Mouse (Mus musculus) limb, embryonic 10.5 days (tissue): ENCODE results near the gene Mc1r. TPM values are rescaled to one million over a fixed set of nuclear protein-coding genes. Genes with fewer than 3 reads are reported as not detected.
"Not testable (repeated sequence)": the region's sequence is repeated elsewhere in the genome, so short reads cannot be mapped to it uniquely, and the experiment has no call there.

ENCODE experiments used
- DNase-seq: peaks from one replicate; pipeline ENCODE4 v3.0.0-alpha.2; 2017; ENCODE audit warnings: low spot score
- H3K27ac ChIP-seq: fragments of 300-500 bp; sonication (generic); 2 replicates; pipeline ENCODE4 v1.5.1; 2016; ENCODE audit warnings: mild to moderate bottlenecking
- H3K27me3 ChIP-seq: fragments of 300-500 bp; sonication (generic); 2 replicates; pipeline ENCODE4 v1.6.1; 2016; ENCODE audit warnings: low read depth, mild to moderate bottlenecking; ENCODE audit not compliant: poor library complexity, severe bottlenecking
- H3K36me3 ChIP-seq: fragments of 300-500 bp; sonication (generic); 2 replicates; pipeline ENCODE4 v1.6.1; 2016; ENCODE audit warnings: mild to moderate bottlenecking, moderate library complexity
- H3K4me1 ChIP-seq: fragments of 300-500 bp; sonication (generic); 2 replicates; pipeline ENCODE4 v1.6.1; 2016
- H3K4me3 ChIP-seq: fragments of 300-500 bp; sonication (generic); 2 replicates; pipeline ENCODE4 v1.5.1; 2016; ENCODE audit warnings: mild to moderate bottlenecking, moderate library complexity
- H3K9me3 ChIP-seq: fragments of 300-500 bp; sonication (generic); replicated peaks from 2 replicates; pipeline ENCODE4 v1.6.1; 2016; ENCODE audit warnings: mild to moderate bottlenecking
- WGBS: fragments of 180-500 bp; shearing (Covaris S2); methylation state at CpG from one replicate; pipeline ENCODE4 v1.1.7; 2016; 5-methylcytosine and 5-hydroxymethylcytosine counted together
- polyA plus RNA-seq: library from polyadenylated mRNA; unstranded; fragments of >200 nt; fragmentation: Nextera tagmentation; extraction: Ambion mirVana; gene quantifications from 2 replicates; pipeline ENCODE4 v1.2.1, GENCODE M21; 2016

Gene Mc1r
- polyA plus RNA-seq, 1 experiment from 2014 or later = not detected

GRCm38 (mm10) chr8:123428343-123428893, 21.5 kb downstream of the Mc1r start:
- no peaks in the 10 kb centered on the region for H3K4me1 ChIP-seq

GRCm38 (mm10) chr8:123428939-123429721, 22.2 kb downstream of the Mc1r start:
- WGBS = 96% methylated on average over 23 of the region's 23 CpGs
- H3K9me3 ChIP-seq = peaks cover 42% of the 10 kb centered on the region

More at GRCm38 (mm10) chr8:123428343-123428893, 21.5 kb downstream of the Mc1r start:
- DNase-seq = no peak
- 97% methylated on average over 29 of the region's 29 CpGs for WGBS
- no peak overlapping the region for H3K27ac ChIP-seq
- H3K36me3 ChIP-seq = no peaks in the 10 kb centered on the region
- H3K27me3 ChIP-seq = no peaks in the 10 kb centered on the region
- peaks cover 42% of the 10 kb centered on the region for H3K9me3 ChIP-seq
- H3K4me3 ChIP-seq = no peak overlapping the region

GRCm38 (mm10) chr8:123429722-123430013, 22.8 kb downstream of the Mc1r start:
- H3K4me1 ChIP-seq, H3K36me3 ChIP-seq, H3K27ac ChIP-seq, H3K4me3 ChIP-seq, H3K27me3 ChIP-seq, DNase-seq: not testable (repeated sequence)
- WGBS = 96% methylated on average over 15 of the region's 15 CpGs
- peaks cover 42% of the 10 kb centered on the region for H3K9me3 ChIP-seq

More at GRCm38 (mm10) chr8:123428939-123429721, 22.2 kb downstream of the Mc1r start:
- H3K4me3 ChIP-seq = no peak overlapping the region
- H3K27me3 ChIP-seq = no peaks in the 10 kb centered on the region
- H3K4me1 ChIP-seq = no peaks in the 10 kb centered on the region
- no peak for DNase-seq
- H3K27ac ChIP-seq = no peak overlapping the region
- H3K36me3 ChIP-seq = no peaks in the 10 kb centered on the region

- H3K27me3 ChIP-seq, H3K36me3 ChIP-seq, H3K4me1 ChIP-seq, DNase-seq, H3K27ac ChIP-seq, H3K4me3 ChIP-seq: not testable (repeated sequence)
- H3K9me3 ChIP-seq = peaks cover 42% of the 10 kb centered on the region
- WGBS = 90% methylated on average over 8 of the region's 8 CpGs
Measured at GRCm38 (mm10) chr8:123430936-123431335, 24.0 kb downstream of the Mc1r start.

DNA sequence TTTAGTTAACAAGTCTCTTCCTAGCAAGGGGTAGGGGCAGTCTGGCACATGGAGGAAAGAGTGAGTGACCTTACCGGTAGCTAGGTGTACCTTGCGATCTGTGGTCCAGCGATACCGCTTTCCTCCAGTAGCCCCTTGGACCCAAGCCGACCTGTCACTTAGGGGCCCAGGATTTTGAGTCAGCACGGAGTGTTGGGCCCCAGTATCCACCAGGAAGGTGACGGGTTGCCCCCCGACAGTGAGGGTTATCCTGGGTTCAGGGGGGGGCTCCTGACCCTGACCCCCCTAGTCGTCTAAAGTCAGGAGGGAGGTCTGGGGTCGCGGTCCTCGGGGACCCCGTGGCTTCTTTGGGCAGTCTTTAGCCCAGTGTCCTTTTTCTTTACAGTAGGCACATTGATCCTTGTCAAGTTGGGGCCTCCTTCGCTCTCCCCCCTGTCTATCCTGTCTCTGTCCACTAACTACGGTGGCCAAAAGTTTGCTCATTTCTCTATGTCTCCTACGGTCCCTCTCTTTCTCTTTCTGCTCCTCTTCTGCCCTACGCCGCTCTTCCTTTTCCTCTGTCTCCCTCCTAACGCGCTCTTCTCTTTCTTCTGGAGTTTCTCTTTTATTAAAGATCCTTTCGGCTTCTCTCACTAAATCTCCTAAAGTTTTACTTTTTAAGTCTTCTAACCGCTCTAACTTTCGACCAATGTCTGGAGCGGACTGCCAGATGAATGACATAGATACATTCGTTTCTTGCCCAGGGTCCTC, 24.9 kb downstream of the Mc1r start:
- H3K27me3 ChIP-seq = no peaks in the 10 kb centered on the region
- no peaks in the 10 kb centered on the region for H3K36me3 ChIP-seq
- no peaks in the 10 kb centered on the region for H3K4me1 ChIP-seq
- peaks cover 42% of the 10 kb centered on the region for H3K9me3 ChIP-seq
- DNase-seq = no peak
- H3K4me3 ChIP-seq = no peak overlapping the region
- WGBS = 97% methylated on average over 25 of the region's 25 CpGs
- no peak overlapping the region for H3K27ac ChIP-seq

- Histone ChIP-seq H3K4me1 (no peaks in the 10 kb centered on the region), H3K4me3 (no peak overlapping the region), H3K9me3 (peaks cover 36% of the 10 kb centered on the region), H3K27ac (no peak overlapping the region), H3K27me3 (no peaks in the 10 kb centered on the region), H3K36me3 (no peaks in the 10 kb centered on the region)
- 95% methylated on average over 16 of the region's 16 CpGs for WGBS
- no peak for DNase-seq
Measured at GRCm38 (mm10) chr8:123432381-123432780, 25.5 kb downstream of the Mc1r start.

DNA sequence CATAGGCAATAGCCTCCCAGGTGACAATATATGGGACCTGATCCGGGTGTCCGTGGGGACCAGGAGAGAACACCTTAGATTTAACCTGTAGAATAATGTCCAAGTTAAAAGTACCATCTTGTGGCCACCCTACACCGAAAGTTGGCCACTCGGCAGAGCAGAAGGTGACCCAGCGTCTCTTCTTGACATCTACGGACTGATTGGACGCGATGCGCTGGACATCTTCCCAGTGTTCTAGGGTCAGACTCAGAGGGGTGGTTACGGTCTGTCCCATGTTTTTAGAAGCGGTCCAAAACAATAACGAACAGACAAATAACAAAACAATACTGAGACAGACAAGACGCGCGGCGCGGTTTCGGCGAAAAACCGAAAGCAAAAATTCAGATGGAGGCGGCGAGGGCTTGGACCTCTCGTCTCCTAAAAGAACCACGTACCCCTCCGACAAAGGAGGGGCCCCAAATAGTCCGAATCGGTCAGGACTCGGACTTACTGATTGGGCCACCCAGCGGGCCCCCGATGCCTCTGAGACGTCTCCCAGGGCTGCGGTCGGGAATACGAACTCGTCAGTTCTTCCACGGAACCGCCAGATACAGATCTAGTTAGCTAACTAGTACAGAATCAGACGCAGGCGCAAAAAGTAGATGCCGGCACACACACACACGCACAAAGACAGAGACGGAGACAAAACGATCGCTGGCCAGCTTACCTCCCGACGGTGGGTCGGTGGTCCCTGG, 26.5 kb downstream of the Mc1r start:
- H3K27ac ChIP-seq, H3K36me3 ChIP-seq, DNase-seq, H3K27me3 ChIP-seq, H3K4me3 ChIP-seq, H3K4me1 ChIP-seq: not testable (repeated sequence)
- 97% methylated on average over 47 of the region's 47 CpGs for WGBS
- peaks cover 26% of the 10 kb centered on the region for H3K9me3 ChIP-seq

GRCm38 (mm10) chr8:123441788-123442187, 34.9 kb downstream of the Mc1r start:
- no peak overlapping the region for H3K27ac ChIP-seq
- H3K9me3 ChIP-seq = no peaks in the 10 kb centered on the region
- 96% methylated on average over 2 of the region's 2 CpGs for WGBS

DNA sequence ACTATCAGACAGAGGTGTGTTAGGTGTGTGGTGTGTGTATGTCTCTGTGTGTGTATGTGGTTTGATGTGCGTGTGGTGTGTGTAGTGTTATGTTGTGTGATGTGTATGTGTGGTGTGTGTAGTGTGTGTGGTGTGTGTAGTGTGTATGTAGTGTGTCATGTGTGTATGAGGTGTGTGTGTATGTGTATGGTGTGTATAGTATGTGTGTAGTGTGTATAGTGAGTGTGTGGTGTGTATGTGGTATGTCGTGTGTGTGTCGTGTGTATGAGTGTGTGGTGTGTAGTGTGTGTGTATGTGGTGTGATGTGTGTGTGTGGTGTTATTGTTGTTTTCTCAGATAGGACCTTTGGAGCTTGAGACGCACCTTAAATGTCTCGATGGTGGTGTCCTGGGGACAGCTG, 35.4 kb downstream of the Mc1r start:
- H3K4me1 ChIP-seq = peaks cover 13% of the 10 kb centered on the region
- 78% methylated on average over 5 of the region's 5 CpGs for WGBS
- no peaks in the 10 kb centered on the region for H3K27me3 ChIP-seq
- H3K36me3 ChIP-seq = peaks cover 19% of the 10 kb centered on the region
- H3K27ac ChIP-seq = peak overlapping the region; percentile 96; the same call in 1 of the 2 replicates
- no peak for DNase-seq
- H3K4me3 ChIP-seq = peak overlapping the region; percentile 76
- H3K9me3 ChIP-seq = no peaks in the 10 kb centered on the region

More at GRCm38 (mm10) chr8:123441788-123442187, 34.9 kb downstream of the Mc1r start:
- Histone ChIP-seq H3K27me3 (no peaks in the 10 kb centered on the region), H3K4me1 (peaks cover 13% of the 10 kb centered on the region), H3K36me3 (peaks cover 14% of the 10 kb centered on the region), H3K4me3 (no peak overlapping the region)
- DNase-seq = no peak

DNA sequence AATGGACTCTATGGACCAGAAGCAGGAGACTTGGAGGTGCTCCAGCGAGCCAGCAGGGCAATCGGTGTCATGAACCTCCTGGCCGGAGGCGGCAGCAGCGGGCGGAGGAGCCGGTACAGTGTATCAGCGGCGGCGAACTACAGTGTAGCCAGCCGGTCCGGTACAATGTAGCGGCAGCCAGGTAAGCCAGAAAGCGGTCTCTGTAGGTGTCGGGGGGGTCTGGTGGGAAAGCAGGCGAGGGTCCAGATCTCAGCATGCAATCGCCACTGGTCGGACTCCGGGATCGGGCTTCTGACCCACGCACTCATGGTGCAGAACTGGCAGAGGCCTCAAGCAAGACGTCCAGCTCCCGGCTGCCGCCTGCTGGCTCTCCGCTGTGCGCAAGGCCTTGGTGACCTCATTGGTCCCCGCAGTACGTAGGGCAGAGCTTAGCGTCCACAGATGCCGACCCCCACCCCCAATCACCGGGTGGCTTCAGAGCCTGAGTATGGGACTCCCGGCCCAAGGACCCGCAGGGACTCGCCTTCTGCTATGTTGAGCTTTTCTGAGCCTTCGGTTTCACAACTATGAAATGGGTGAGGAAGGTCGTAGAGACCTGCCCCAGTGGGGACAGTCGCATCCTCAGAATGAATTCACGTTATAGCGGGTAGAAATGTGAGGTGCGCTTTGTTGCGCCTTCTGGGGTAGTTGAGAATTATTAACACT, 36.1 kb downstream of the Mc1r start:
- DNase-seq = peak; percentile 93
- Histone ChIP-seq H3K4me1 (peaks cover 13% of the 10 kb centered on the region), H3K27ac (peak overlapping the region; percentile 96), H3K36me3 (peaks cover 23% of the 10 kb centered on the region), H3K9me3 (no peaks in the 10 kb centered on the region), H3K4me3 (peak overlapping the region; percentile 76), H3K27me3 (no peaks in the 10 kb centered on the region)
- 1% methylated on average over 41 of the region's 41 CpGs for WGBS

DNA sequence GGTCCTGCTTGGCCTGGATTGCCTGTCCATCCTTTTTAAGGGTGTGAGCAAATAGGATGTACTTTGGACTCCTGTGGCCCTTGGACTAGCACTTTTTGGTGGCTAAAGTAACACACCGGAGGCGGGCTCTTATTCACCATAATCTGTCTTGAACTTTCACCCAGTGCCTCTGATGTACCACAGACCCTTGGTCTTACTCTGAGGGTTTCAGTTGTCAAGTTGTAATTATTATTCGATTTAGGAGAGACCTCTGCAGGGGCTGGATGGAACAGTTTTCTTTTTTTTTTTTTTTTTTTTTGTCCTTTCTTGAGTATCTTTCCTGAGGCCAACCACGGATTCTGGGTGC, 36.6 kb downstream of the Mc1r start:
- Histone ChIP-seq H3K36me3 (peaks cover 27% of the 10 kb centered on the region), H3K4me1 (peaks cover 13% of the 10 kb centered on the region), H3K27ac (peak overlapping the region; percentile 96), H3K4me3 (peak overlapping the region; percentile 76), H3K27me3 (no peaks in the 10 kb centered on the region), H3K9me3 (no peaks in the 10 kb centered on the region)
- no peak for DNase-seq
- WGBS = 40% methylated on average over 4 of the region's 4 CpGs

DNA sequence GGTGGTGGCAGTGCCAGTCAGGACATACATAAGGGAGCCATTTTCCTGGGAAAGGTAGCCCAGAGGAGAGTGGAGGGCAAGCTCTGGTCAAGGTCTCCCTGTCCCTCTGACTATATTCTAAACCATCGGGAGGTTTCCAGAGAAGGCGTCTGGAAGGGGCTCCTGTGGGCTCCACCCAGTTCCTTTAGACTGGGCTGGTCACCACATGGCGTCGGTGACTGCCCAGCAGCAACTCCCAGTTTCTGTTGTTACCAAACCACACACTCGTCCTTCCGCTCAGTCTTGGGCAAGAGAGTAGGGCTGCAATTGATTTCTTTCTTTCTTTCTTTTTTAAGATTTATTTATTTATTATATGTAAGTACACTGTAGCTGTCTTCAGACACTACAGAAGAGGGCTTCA, 37.2 kb downstream of the Mc1r start:
- H3K4me3 ChIP-seq = peak overlapping the region; percentile 76; the same call in 1 of the 2 replicates
- H3K27ac ChIP-seq = no peak overlapping the region
- H3K4me1 ChIP-seq = peaks cover 13% of the 10 kb centered on the region
- 91% methylated on average over 6 of the region's 6 CpGs for WGBS
- no peaks in the 10 kb centered on the region for H3K9me3 ChIP-seq
- H3K36me3 ChIP-seq = peaks cover 30% of the 10 kb centered on the region
- no peak for DNase-seq
- H3K27me3 ChIP-seq = no peaks in the 10 kb centered on the region
